Mouse (Mus musculus) olfactory bulb, adult 2 months (tissue): ENCODE results near the gene Utrn. TPM values are rescaled to one million over a fixed set of nuclear protein-coding genes. Genes with fewer than 3 reads are reported as not detected.

Experiments used
- H3K27ac ChIP-seq: fragments of 200-500 bp; 2 replicates; pipeline ENCODE4 v1.5.1; 2012; ENCODE audit warnings: low read depth, low read length; ENCODE audit not compliant: insufficient read depth
- H3K4me1 ChIP-seq: fragments of 200-500 bp; 2 replicates; pipeline ENCODE4 v1.6.1; 2012; ENCODE audit warnings: low read length; ENCODE audit not compliant: control insufficient read depth, insufficient read depth
- H3K4me3 ChIP-seq: fragments of 200-500 bp; 2 replicates; pipeline ENCODE4 v1.5.1; 2012; ENCODE audit warnings: mild to moderate bottlenecking, low read depth, low read length, moderate library complexity; ENCODE audit not compliant: insufficient read depth
- CTCF ChIP-seq: fragments of 200-500 bp; IDR thresholded peaks from 2 replicates; pipeline ENCODE4 v1.5.1; 2012; ENCODE audit warnings: low read depth, mild to moderate bottlenecking, low read length, moderate library complexity; ENCODE audit not compliant: insufficient read depth
- POLR2A ChIP-seq: fragments of 200-500 bp; IDR thresholded peaks from 2 replicates; pipeline ENCODE4 v1.6.1; 2012; ENCODE audit warnings: mild to moderate bottlenecking, low read depth, low read length, moderate library complexity; ENCODE audit not compliant: insufficient read depth
- WGBS: fragments of 180-500 bp; shearing (Covaris S2); methylation state at CpG from one replicate; pipeline ENCODE4 v1.1.7; 2018; 5-methylcytosine and 5-hydroxymethylcytosine counted together
- polyA plus RNA-seq: library from polyadenylated mRNA; stranded (reverse); fragments of >200 nt; gene quantifications from 2 replicates; pipeline ENCODE4 v1.2.4, GENCODE M21; 2012; ENCODE audit warnings: low replicate concordance; ENCODE audit not compliant: missing spikeins, insufficient read depth, insufficient read length

The Utrn gene
- polyA plus RNA-seq, 1 experiment, result 80.1 TPM

- Histone ChIP-seq H3K27ac (no peak overlapping the region), H3K4me3 (no peak overlapping the region), H3K4me1 (peaks cover 14% of the 10 kb centered on the region)
- WGBS, result 88% methylated on average over 6 of the region's 6 CpGs
- TF ChIP-seq POLR2A (no peak), CTCF (no peak)
Measured at GRCm38 (mm10) chr10:12865201-12865600, 4.0 kb downstream of the Utrn start.

- Histone ChIP-seq H3K27ac (no peak overlapping the region), H3K4me1 (peaks cover 21% of the 10 kb centered on the region), H3K4me3 (no peak overlapping the region)
- TF ChIP-seq CTCF, result no peak
- TF ChIP-seq POLR2A, result no peak
- 93% methylated on average over 9 of the region's 9 CpGs for WGBS
Measured at GRCm38 (mm10) chr10:12863581-12863980, 5.6 kb downstream of the Utrn start.

- Histone ChIP-seq H3K27ac (no peak overlapping the region), H3K4me3 (no peak overlapping the region), H3K4me1 (peaks cover 7% of the 10 kb centered on the region)
- WGBS, result 95% methylated on average over 8 of the region's 8 CpGs
- TF ChIP-seq CTCF, result no peak
- TF ChIP-seq POLR2A, result no peak
Measured at GRCm38 (mm10) chr10:12862047-12862446, 7.1 kb downstream of the Utrn start.

GRCm38 (mm10) chr10:12861381-12861780, 7.8 kb downstream of the Utrn start:
- TF ChIP-seq CTCF (no peak), POLR2A (no peak)
- H3K27ac ChIP-seq, result no peak overlapping the region
- peaks cover 7% of the 10 kb centered on the region for H3K4me1 ChIP-seq
- no peak overlapping the region for H3K4me3 ChIP-seq
- 77% methylated on average over 2 of the region's 2 CpGs for WGBS

GRCm38 (mm10) chr10:12860765-12861164, 8.4 kb downstream of the Utrn start:
- TF ChIP-seq POLR2A, result no peak
- Histone ChIP-seq H3K4me1 (peaks cover 7% of the 10 kb centered on the region), H3K27ac (no peak overlapping the region), H3K4me3 (no peak overlapping the region)
- 31% methylated on average over 4 of the region's 4 CpGs for WGBS

GRCm38 (mm10) chr10:12860331-12860730, 8.8 kb downstream of the Utrn start:
- Histone ChIP-seq H3K4me1 (peaks cover 7% of the 10 kb centered on the region), H3K27ac (no peak overlapping the region), H3K4me3 (no peak overlapping the region)
- 62% methylated on average over 7 of the region's 7 CpGs for WGBS
- no peak for TF ChIP-seq CTCF
- no peak for TF ChIP-seq POLR2A

- H3K27ac ChIP-seq, result no peak overlapping the region
- TF ChIP-seq CTCF (no peak), POLR2A (no peak)
- WGBS, result 62% methylated on average over 5 of the region's 5 CpGs
- no peak overlapping the region for H3K4me3 ChIP-seq
- H3K4me1 ChIP-seq, result peaks cover 11% of the 10 kb centered on the region
Measured at GRCm38 (mm10) chr10:12858017-12858416, 11.1 kb downstream of the Utrn start.

- TF ChIP-seq POLR2A, result no peak
- TF ChIP-seq CTCF, result no peak
Measured at GRCm38 (mm10) chr10:12854298-12854697, 14.9 kb downstream of the Utrn start.

GRCm38 (mm10) chr10:12853776-12854175, 15.4 kb downstream of the Utrn start:
- no peak overlapping the region for H3K27ac ChIP-seq
- H3K4me1 ChIP-seq, result peaks cover 9% of the 10 kb centered on the region
- no peak for TF ChIP-seq CTCF
- TF ChIP-seq POLR2A, result no peak
- 90% methylated on average over 6 of the region's 6 CpGs for WGBS
- no peak overlapping the region for H3K4me3 ChIP-seq

More at GRCm38 (mm10) chr10:12854298-12854697, 14.9 kb downstream of the Utrn start:
- Histone ChIP-seq H3K27ac (no peak overlapping the region), H3K4me1 (peaks cover 11% of the 10 kb centered on the region), H3K4me3 (no peak overlapping the region)
- WGBS, result 83% methylated on average over 6 of the region's 6 CpGs

GRCm38 (mm10) chr10:12853196-12853620, 16.0 kb downstream of the Utrn start:
- WGBS, result 88% methylated on average over 7 of the region's 7 CpGs
- H3K27ac ChIP-seq, result no peak overlapping the region
- TF ChIP-seq CTCF (no peak), POLR2A (no peak)
- no peak overlapping the region for H3K4me3 ChIP-seq
- peaks cover 9% of the 10 kb centered on the region for H3K4me1 ChIP-seq

GRCm38 (mm10) chr10:12852416-12853195, 16.6 kb downstream of the Utrn start:
- H3K27ac ChIP-seq, result no peak overlapping the region
- H3K4me1 ChIP-seq, result peaks cover 9% of the 10 kb centered on the region
- 82% methylated on average over 15 of the region's 15 CpGs for WGBS
- TF ChIP-seq POLR2A, result no peak
- TF ChIP-seq CTCF, result no peak
- H3K4me3 ChIP-seq, result no peak overlapping the region
